Mouse (Mus musculus) kidney, embryonic 14.5 days (tissue): ENCODE measurements around the gene Wdr70. TPM values are rescaled to one million over a fixed set of nuclear protein-coding genes. Genes with fewer than 3 reads are reported as not detected.
A peak's percentile ranks its signal among the peaks of the same experiment; 100 is the strongest.

Experiments used
- ATAC-seq: fragments of 200-750 bp; cut with Nextera tagmentation; 2 replicates; pipeline ENCODE4 v1.8.0; 2017; ENCODE audit warnings: moderate number of reproducible peaks, mild to moderate bottlenecking, moderate TSS enrichment, moderate library complexity; ENCODE audit not compliant: low FRiP score, low TSS enrichment
- H3K27ac ChIP-seq: fragments of 300-500 bp; sonication (generic); 2 replicates; pipeline ENCODE4 v1.5.1; 2014; ENCODE audit warnings: low read depth, mild to moderate bottlenecking, low read length, moderate library complexity, mixed read lengths
- H3K27me3 ChIP-seq: fragments of 300-500 bp; sonication (generic); 2 replicates; pipeline ENCODE4 v1.6.1; 2014; ENCODE audit warnings: mild to moderate bottlenecking, low read length; ENCODE audit not compliant: control insufficient read depth, insufficient read depth
- H3K36me3 ChIP-seq: fragments of 300-500 bp; sonication (generic); 2 replicates; pipeline ENCODE4 v1.6.1; 2014; ENCODE audit warnings: low read length, mixed read lengths; ENCODE audit not compliant: control insufficient read depth, insufficient read depth
- H3K4me1 ChIP-seq: fragments of 300-500 bp; sonication (generic); 2 replicates; pipeline ENCODE4 v1.6.1; 2014; ENCODE audit warnings: low read length, mixed read lengths; ENCODE audit not compliant: control insufficient read depth, insufficient read depth
- H3K4me2 ChIP-seq: fragments of 300-500 bp; sonication (generic); replicated peaks from 2 replicates; pipeline ENCODE4 v1.6.1; 2014; ENCODE audit warnings: low read depth, mild to moderate bottlenecking, low read length
- H3K4me3 ChIP-seq: fragments of 300-500 bp; sonication (generic); 2 replicates; pipeline ENCODE4 v1.5.1; 2014; ENCODE audit warnings: mild to moderate bottlenecking, low read length
- H3K9ac ChIP-seq: fragments of 300-500 bp; sonication (generic); 2 replicates; pipeline ENCODE4 v1.6.1; 2014; ENCODE audit warnings: low read depth, mild to moderate bottlenecking, low read length, moderate library complexity
- H3K9me3 ChIP-seq: fragments of 300-500 bp; sonication (generic); 2 replicates; pipeline ENCODE4 v1.6.1; 2016; ENCODE audit warnings: low read length; ENCODE audit not compliant: control insufficient read depth
- WGBS: fragments of 180-500 bp; shearing (Covaris S2); extraction: QIAGEN DNeasy Blood & Tissue Kit; methylation state at CpG from one replicate; pipeline ENCODE4 v1.1.7; 2014; 5-methylcytosine and 5-hydroxymethylcytosine counted together
- microRNA-seq: library from miRNA; unstranded; fragments of <30 nt; microRNA quantifications from one replicate; pipeline ENCODE4, GENCODE M21; 2016
- polyA plus RNA-seq: library from polyadenylated mRNA; unstranded; fragments of >200 nt; fragmentation: Nextera tagmentation; extraction: Ambion mirVana; gene quantifications from 2 replicates; pipeline ENCODE4 v1.2.1, GENCODE M21; 2014

Wdr70 gene
- polyA plus RNA-seq, 1 experiment from 2014 or later, result 64.1 TPM

DNA sequence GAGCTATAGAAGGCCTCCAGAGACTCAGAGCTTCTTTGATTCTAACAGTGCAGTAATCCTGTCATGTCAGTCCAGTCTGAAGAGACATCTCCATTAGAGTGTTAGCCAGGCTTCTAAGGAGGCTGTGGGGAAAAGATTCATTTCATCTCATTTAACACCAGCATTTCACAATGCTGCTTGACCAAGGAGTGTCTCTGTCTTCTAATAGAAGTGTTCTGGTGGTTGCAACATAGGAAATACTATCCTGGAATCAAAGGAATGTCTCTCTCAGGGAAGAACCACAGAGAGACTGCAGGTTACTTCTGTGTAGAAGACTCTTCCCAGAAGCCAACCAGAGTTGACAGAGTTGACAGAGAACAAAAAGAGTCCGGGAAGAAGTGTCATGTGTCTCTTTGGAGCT lies 257.3 kb downstream of the Wdr70 start:
- H3K36me3 ChIP-seq, result peaks cover 6% of the 10 kb centered on the region
- ATAC-seq, result no peak
- no peak overlapping the region for H3K9ac ChIP-seq
- H3K4me1 ChIP-seq, result no peaks in the 10 kb centered on the region
- no peaks in the 10 kb centered on the region for H3K27me3 ChIP-seq
- H3K4me3 ChIP-seq, result no peak overlapping the region
- no peak overlapping the region for H3K27ac ChIP-seq
- H3K4me2 ChIP-seq, result no peak overlapping the region
- H3K9me3 ChIP-seq, result no peaks in the 10 kb centered on the region
- WGBS, result 96% methylated on average over 1 of the region's 1 CpGs

- 34% methylated on average over 7 of the region's 7 CpGs for WGBS
Observed at GRCm38 (mm10) chr15:7838921-7839309, 260.1 kb downstream of the Wdr70 start.

DNA sequence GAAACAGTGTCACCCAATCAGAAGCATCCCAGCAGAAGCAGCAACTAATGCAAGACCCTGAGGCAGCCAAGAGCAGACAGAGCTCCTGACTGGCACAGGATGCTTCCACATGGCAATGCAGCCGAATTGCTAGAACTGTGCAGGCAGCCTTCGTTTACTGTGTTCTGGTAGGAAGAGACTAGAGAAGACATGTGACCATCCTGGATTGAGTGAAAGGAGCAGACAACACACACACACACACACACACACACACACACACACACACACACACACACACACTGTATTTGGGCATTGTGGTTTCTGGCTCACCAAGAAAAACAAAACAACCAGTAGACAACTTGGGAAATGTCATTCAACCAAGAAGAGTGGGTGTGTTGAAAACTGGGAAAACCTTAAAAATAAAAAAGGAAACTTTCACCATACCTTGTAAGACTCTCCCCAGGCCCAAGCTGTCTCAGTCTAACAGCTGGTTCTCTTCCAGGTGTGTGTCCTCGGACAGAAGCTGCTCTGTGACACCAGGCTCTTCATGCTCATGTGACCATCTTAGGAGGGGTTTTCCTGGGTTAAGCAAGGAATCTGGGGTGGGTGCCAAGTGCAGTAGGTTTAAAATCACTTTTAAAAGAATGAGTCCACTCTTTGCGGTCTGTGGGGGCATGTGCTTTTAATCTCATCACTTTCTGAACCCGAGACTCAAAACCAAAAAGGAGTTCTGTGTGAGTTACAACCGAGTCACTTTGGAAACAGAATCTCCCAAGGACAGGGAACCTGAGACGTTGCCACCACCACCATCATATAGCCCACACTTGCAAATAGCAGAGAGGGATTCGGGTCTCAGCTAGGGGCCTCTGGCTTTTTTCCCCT lies 260.7 kb downstream of the Wdr70 start:
- 43% methylated on average over 8 of the region's 8 CpGs for WGBS
- ATAC-seq, result peak; percentile 74
- H3K4me2 ChIP-seq, result no peak overlapping the region

More at GRCm38 (mm10) chr15:7838921-7839309, 260.1 kb downstream of the Wdr70 start:
- peaks cover 28% of the 10 kb centered on the region for H3K36me3 ChIP-seq
- H3K9ac ChIP-seq, result no peak overlapping the region
- peak; percentile 61 for ATAC-seq
- H3K27me3 ChIP-seq, result no peaks in the 10 kb centered on the region
- no peaks in the 10 kb centered on the region for H3K4me1 ChIP-seq
- no peak overlapping the region for H3K27ac ChIP-seq
- no peak overlapping the region for H3K4me2 ChIP-seq
- no peaks in the 10 kb centered on the region for H3K9me3 ChIP-seq
- H3K4me3 ChIP-seq, result no peak overlapping the region

GRCm38 (mm10) chr15:7835404-7835803 lies 263.6 kb downstream of the Wdr70 start:
- Histone ChIP-seq H3K9ac (no peak overlapping the region), H3K4me2 (no peak overlapping the region), H3K27me3 (no peaks in the 10 kb centered on the region), H3K4me1 (no peaks in the 10 kb centered on the region), H3K9me3 (no peaks in the 10 kb centered on the region), H3K4me3 (no peak overlapping the region), H3K36me3 (peaks cover 44% of the 10 kb centered on the region), H3K27ac (no peak overlapping the region)
- no peak for ATAC-seq
- WGBS, result 83% methylated on average over 9 of the region's 9 CpGs

More for the DNA sequence above, 260.7 kb downstream of the Wdr70 start:
- Histone ChIP-seq H3K4me1 (no peaks in the 10 kb centered on the region), H3K9me3 (no peaks in the 10 kb centered on the region), H3K27me3 (no peaks in the 10 kb centered on the region), H3K27ac (no peak overlapping the region), H3K9ac (no peak overlapping the region), H3K36me3 (peaks cover 32% of the 10 kb centered on the region), H3K4me3 (no peak overlapping the region)

DNA sequence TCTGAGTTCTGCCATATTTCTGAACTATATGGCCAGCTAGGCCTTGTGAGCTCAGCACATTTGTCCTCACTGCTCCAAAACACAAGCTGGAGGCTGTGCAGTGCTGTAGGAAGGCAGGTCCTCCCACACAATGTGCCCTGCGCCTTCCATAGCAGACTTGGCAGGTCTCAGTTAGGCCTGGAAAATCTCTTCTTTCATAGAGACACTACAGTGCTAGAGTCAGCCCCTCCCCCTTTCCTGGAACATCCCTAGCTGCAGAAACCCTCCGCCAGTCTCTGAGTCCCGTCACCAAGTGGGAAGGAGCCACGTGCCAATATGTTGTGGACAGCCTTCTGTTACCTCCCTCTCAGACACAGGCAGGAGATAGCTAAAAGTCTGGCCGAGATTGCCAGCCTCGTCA lies 273.5 kb downstream of the Wdr70 start:
- no peaks in the 10 kb centered on the region for H3K9me3 ChIP-seq
- H3K4me3 ChIP-seq, result no peak overlapping the region
- H3K4me1 ChIP-seq, result no peaks in the 10 kb centered on the region
- 36% methylated on average over 6 of the region's 6 CpGs for WGBS
- H3K36me3 ChIP-seq, result peaks cover 10% of the 10 kb centered on the region
- no peak overlapping the region for H3K4me2 ChIP-seq
- peak; percentile 66; the same call in 1 of the 2 replicates for ATAC-seq
- no peaks in the 10 kb centered on the region for H3K27me3 ChIP-seq
- H3K9ac ChIP-seq, result no peak overlapping the region
- no peak overlapping the region for H3K27ac ChIP-seq

GRCm38 (mm10) chr15:7823886-7824285 lies 275.1 kb downstream of the Wdr70 start:
- ATAC-seq, result peak; percentile 43; the same call in 1 of the 2 replicates
- H3K27me3 ChIP-seq, result no peaks in the 10 kb centered on the region

More at GRCm38 (mm10) chr15:7823886-7824285, 275.1 kb downstream of the Wdr70 start:
- Histone ChIP-seq H3K36me3 (peaks cover 12% of the 10 kb centered on the region), H3K27ac (no peak overlapping the region), H3K4me3 (no peak overlapping the region), H3K9ac (no peak overlapping the region), H3K9me3 (no peaks in the 10 kb centered on the region), H3K4me2 (no peak overlapping the region), H3K4me1 (no peaks in the 10 kb centered on the region)
- WGBS, result 67% methylated on average over 6 of the region's 6 CpGs

Small RNAs within 50 kb of the gene (microRNA-seq; reads per million reads assigned to microRNA genes)
- gene Gm27529, result not detected

Other genes with a start within 250 kb of the Wdr70 start
- 16.6 and 27.1 TPM in 2 replicates for gene Nup155, start 10.1 kb upstream of the Wdr70 start, polyA plus RNA-seq
- gene Cplane1, start 69.9 kb upstream of the Wdr70 start, polyA plus RNA-seq, result 13.8 and 18.3 TPM in 2 replicates